19 mouse cellular contexts compared by ENCODE assay signal in genomic region chr4:17667267-17667850, GRCm38 (mm10).
A peak's percentile ranks its signal among the peaks of the same experiment; 100 is the strongest.
DNase-seq lines count a peak whose midpoint lies in the region; ATAC-seq and TF ChIP-seq lines count a peak whose summit lies in the region.
"Had no signal": no experiment of that assay in that cellular context is flagged by ENCODE, and none has a peak within 500 bp of the region (broad histone marks: within the 10 kb centered on the region; RNA-seq: fewer than 3 reads in every experiment).

No protein-coding gene starts in this region.

- no peak for TF ChIP-seq CTCF in stomach, postnatal 0 days (IDR thresholded peaks at IDR 0.05; ENCODE audit: low read depth)
- TF ChIP-seq CTCF in intestine, postnatal 0 days (IDR thresholded peaks at IDR 0.05; ENCODE audit: low read depth), result no peak

- no peaks in the 10 kb centered on the region for H3K36me3 ChIP-seq in stomach, embryonic 16.5 days (ENCODE audit: control insufficient read depth, insufficient read depth, low read length)
- H3K36me3 ChIP-seq in stomach, postnatal 0 days (ENCODE audit: control insufficient read depth, insufficient read depth, low read length), result no peaks in the 10 kb centered on the region
- H3K36me3 ChIP-seq in intestine, embryonic 15.5 days, result no peaks in the 10 kb centered on the region
- H3K36me3 ChIP-seq in intestine, postnatal 0 days (ENCODE audit: control insufficient read depth, insufficient read depth), result no peaks in the 10 kb centered on the region
- H3K36me3 ChIP-seq: embryonic facial prominence, embryonic 10.5 days; embryonic facial prominence, embryonic 12.5 days; forebrain, embryonic 15.5 days had no signal

- no peaks in the 10 kb centered on the region for H3K9me3 ChIP-seq in stomach, embryonic 16.5 days (replicated peaks; ENCODE audit: control insufficient read depth, low read length)
- no peaks in the 10 kb centered on the region for H3K9me3 ChIP-seq in stomach, postnatal 0 days (ENCODE audit: control insufficient read depth, low read length)
- H3K9me3 ChIP-seq in intestine, embryonic 15.5 days, result no peaks in the 10 kb centered on the region
- no peaks in the 10 kb centered on the region for H3K9me3 ChIP-seq in intestine, postnatal 0 days (ENCODE audit: control insufficient read depth)
- H3K9me3 ChIP-seq: embryonic facial prominence, embryonic 10.5 days; embryonic facial prominence, embryonic 12.5 days; forebrain, embryonic 13.5 days; forebrain, embryonic 15.5 days had no signal

- WGBS in stomach, embryonic 16.5 days, result 85% methylated on average over 1 of the region's 1 CpGs
- WGBS in stomach, postnatal 0 days, result 74% methylated on average over 1 of the region's 1 CpGs
- 78% methylated on average over 1 of the region's 1 CpGs for WGBS in intestine, embryonic 15.5 days
- WGBS in intestine, postnatal 0 days, result 44% methylated on average over 1 of the region's 1 CpGs

- DNase-seq in stomach, postnatal 0 days (ENCODE audit: low spot score), result no peak
- DNase-seq in embryo, embryonic 10.5 days (ENCODE audit: low spot score), result no peak
- DNase-seq in spleen, postnatal 10 days (ENCODE audit: low spot score in 2 of 2), result no peak
- DNase-seq: adrenal gland, adult 2 months; adrenal gland, postnatal 10 days; adrenal gland, postnatal 25 days; cerebellum, adult 11 months; cerebellum, adult 18-20 months; cerebellum, adult 8-10 months; cerebellum, adult 9-11 months; cerebellum, postnatal 14 days; cerebellum, postnatal 36 days had no signal

- ATAC-seq in stomach, embryonic 16.5 days (ENCODE audit: insufficient read depth, low FRiP score), result peak; percentile 62; the same call in 1 of the 2 replicates
- no peak for ATAC-seq in stomach, postnatal 0 days (ENCODE audit: low FRiP score, low TSS enrichment)
- ATAC-seq in intestine, embryonic 15.5 days, result peak; percentile 89
- ATAC-seq in intestine, postnatal 0 days, result peak; percentile 63
- ATAC-seq: forebrain, embryonic 13.5 days; forebrain, embryonic 15.5 days had no signal

- no peak overlapping the region for H3K4me3 ChIP-seq in stomach, embryonic 16.5 days (replicated peaks; ENCODE audit: low read length)
- H3K4me3 ChIP-seq in stomach, postnatal 0 days (ENCODE audit: low read depth, low read length), result no peak overlapping the region
- H3K4me3 ChIP-seq in intestine, embryonic 15.5 days (replicated peaks), result no peak overlapping the region
- H3K4me3 ChIP-seq in intestine, postnatal 0 days (ENCODE audit: low read depth, low read length), result no peak overlapping the region
- H3K4me3 ChIP-seq: embryonic facial prominence, embryonic 10.5 days; embryonic facial prominence, embryonic 12.5 days; forebrain, embryonic 13.5 days; forebrain, embryonic 15.5 days had no signal

- TF ChIP-seq EP300 in stomach, postnatal 0 days (optimal IDR thresholded peaks at IDR 0.05), result no peak

- H3K9ac ChIP-seq in stomach, embryonic 16.5 days (ENCODE audit: low read length), result no peak overlapping the region
- H3K9ac ChIP-seq in stomach, postnatal 0 days (ENCODE audit: low read length), result no peak overlapping the region
- no peak overlapping the region for H3K9ac ChIP-seq in intestine, embryonic 15.5 days
- no peak overlapping the region for H3K9ac ChIP-seq in intestine, postnatal 0 days (ENCODE audit: low read depth, low read length)
- H3K9ac ChIP-seq: embryonic facial prominence, embryonic 12.5 days; forebrain, embryonic 13.5 days; forebrain, embryonic 15.5 days had no signal

- H3K27ac ChIP-seq in stomach, embryonic 16.5 days (ENCODE audit: low read length), result no peak overlapping the region
- H3K27ac ChIP-seq in stomach, postnatal 0 days (replicated peaks), result no peak overlapping the region
- no peak overlapping the region for H3K27ac ChIP-seq in intestine, embryonic 15.5 days
- no peak overlapping the region for H3K27ac ChIP-seq in intestine, postnatal 0 days (ENCODE audit: low read depth, low read length)
- H3K27ac ChIP-seq: embryonic facial prominence, embryonic 10.5 days; embryonic facial prominence, embryonic 12.5 days; forebrain, embryonic 13.5 days; forebrain, embryonic 15.5 days had no signal

- H3K4me2 ChIP-seq in stomach, embryonic 16.5 days (ENCODE audit: low read depth, low read length), result no peak overlapping the region
- H3K4me2 ChIP-seq in stomach, postnatal 0 days (replicated peaks; ENCODE audit: low read depth), result no peak overlapping the region
- no peak overlapping the region for H3K4me2 ChIP-seq in intestine, embryonic 15.5 days (replicated peaks)
- no peak overlapping the region for H3K4me2 ChIP-seq in intestine, postnatal 0 days (replicated peaks; ENCODE audit: low read depth)
- H3K4me2 ChIP-seq: embryonic facial prominence, embryonic 12.5 days; forebrain, embryonic 13.5 days; forebrain, embryonic 15.5 days had no signal

- H3K4me1 ChIP-seq in stomach, embryonic 16.5 days (ENCODE audit: control insufficient read depth, insufficient read depth, low read length), result no peaks in the 10 kb centered on the region
- H3K4me1 ChIP-seq in stomach, postnatal 0 days (replicated peaks; ENCODE audit: control insufficient read depth, insufficient read depth), result no peaks in the 10 kb centered on the region
- H3K4me1 ChIP-seq in intestine, embryonic 15.5 days (replicated peaks), result no peaks in the 10 kb centered on the region
- H3K4me1 ChIP-seq in intestine, postnatal 0 days (replicated peaks; ENCODE audit: control insufficient read depth, insufficient read depth, low read length), result no peaks in the 10 kb centered on the region
- H3K4me1 ChIP-seq: embryonic facial prominence, embryonic 10.5 days; embryonic facial prominence, embryonic 12.5 days; forebrain, embryonic 13.5 days; forebrain, embryonic 15.5 days had no signal

- H3K27me3 ChIP-seq in stomach, embryonic 16.5 days (ENCODE audit: control insufficient read depth, insufficient read depth, low read length), result no peaks in the 10 kb centered on the region
- H3K27me3 ChIP-seq in stomach, postnatal 0 days (ENCODE audit: control insufficient read depth, insufficient read depth, low read length), result no peaks in the 10 kb centered on the region
- H3K27me3 ChIP-seq in intestine, embryonic 15.5 days (replicated peaks), result no peaks in the 10 kb centered on the region
- H3K27me3 ChIP-seq in intestine, postnatal 0 days (replicated peaks; ENCODE audit: control insufficient read depth, insufficient read depth, low read length), result no peaks in the 10 kb centered on the region
- H3K27me3 ChIP-seq: embryonic facial prominence, embryonic 12.5 days; forebrain, embryonic 13.5 days; forebrain, embryonic 15.5 days had no signal
